Mouse (Mus musculus): ENCODE data around the gene Tecta.

GRCm38 (mm10) chr9:42401486-42401885 is 1.8 kb upstream of the Tecta start:
- TF ChIP-seq CTCF (IDR thresholded peaks at IDR 0.05; ENCODE audit: insufficient read depth, low read length) (no peak), POLR2A (IDR thresholded peaks at IDR 0.05; ENCODE audit: borderline replicate concordance, extremely low read depth, low read depth, low read length) (no peak)
